Mouse (Mus musculus) ES-E14 (cell line): ENCODE measurements around the gene Chtf18. TPM values are rescaled to one million over a fixed set of nuclear protein-coding genes. Genes with fewer than 3 reads are reported as not detected.

Experiments
- total RNA-seq: library from RNA; depleted of rRNA; stranded (reverse); fragments of 300-350 nt; gene quantifications from 2 replicates; pipeline ENCODE4 v1.2.3, GENCODE M21; 2012; rRNA removed

The Chtf18 gene
- total RNA-seq, 1 experiment = 102 TPM

Other genes with a start within 250 kb of the Chtf18 start
- gene Sstr5, start 230.1 kb downstream of the Chtf18 start, total RNA-seq = 0.95 and 1.3 TPM in 2 replicates
- 0.40 and 0.42 TPM in 2 replicates for gene Sox8, start 156.7 kb downstream of the Chtf18 start, total RNA-seq
- 16.6 and 33.6 TPM in 2 replicates for gene Lmf1, start 148.3 kb downstream of the Chtf18 start, total RNA-seq
- 9.9 and 14.5 TPM in 2 replicates for gene Gng13, start 10.2 kb downstream of the Chtf18 start, total RNA-seq
- gene Rpusd1, start 251 bp upstream of the Chtf18 start, total RNA-seq = 7.6 and 8.7 TPM in 2 replicates
- 0.27 and 0.58 TPM in 2 replicates for gene Mslnl, start 8.6 kb upstream of the Chtf18 start, total RNA-seq
- gene Msln, start 27.0 kb upstream of the Chtf18 start, total RNA-seq = 7.5 and 16.0 TPM in 2 replicates
- 27.0 and 32.7 TPM in 2 replicates for gene Narfl, start 46.4 kb upstream of the Chtf18 start, total RNA-seq
- gene Haghl, start 58.3 kb upstream of the Chtf18 start, total RNA-seq = 14.5 and 29.5 TPM in 2 replicates
- 0.22 and 0.26 TPM in 2 replicates for gene Ccdc78, start 59.2 kb upstream of the Chtf18 start, total RNA-seq
- gene Fam173a, start 65.5 kb upstream of the Chtf18 start, total RNA-seq = 32.8 and 60.6 TPM in 2 replicates
- gene AC134908.4, start 68.2 kb upstream of the Chtf18 start, total RNA-seq = not detected in 2 replicates
- gene Metrn, start 69.7 kb upstream of the Chtf18 start, total RNA-seq = 46.1 and 62.7 TPM in 2 replicates
- 1.7 TPM in 2 replicates for gene Fbxl16, start 81.7 kb upstream of the Chtf18 start, total RNA-seq
- 28.6 and 43.4 TPM in 2 replicates for gene Wdr24, start 96.2 kb upstream of the Chtf18 start, total RNA-seq
- 25.1 and 46.4 TPM in 2 replicates for gene Jmjd8, start 101.4 kb upstream of the Chtf18 start, total RNA-seq
- gene Stub1, start 106.0 kb upstream of the Chtf18 start, total RNA-seq = 161 and 176 TPM in 2 replicates
- gene Rhbdl1, start 109.9 kb upstream of the Chtf18 start, total RNA-seq = 1.1 and 2.6 TPM in 2 replicates
- 2.0 and 2.7 TPM in 2 replicates for gene Gm20683, start 114.3 kb upstream of the Chtf18 start, total RNA-seq
- gene Rhot2, start 117.4 kb upstream of the Chtf18 start, total RNA-seq = 36.8 and 52.6 TPM in 2 replicates
- gene Wdr90, start 134.1 kb upstream of the Chtf18 start, total RNA-seq = 24.7 and 50.5 TPM in 2 replicates
- 12.3 and 12.6 TPM in 2 replicates for gene Mcrip2, start 141.3 kb upstream of the Chtf18 start, total RNA-seq
- 26.5 and 26.6 TPM in 2 replicates for gene Mettl26, start 147.7 kb upstream of the Chtf18 start, total RNA-seq
- gene Wfikkn1, start 153.4 kb upstream of the Chtf18 start, total RNA-seq = 3.3 TPM in 2 replicates
- 14.6 and 15.7 TPM in 2 replicates for gene Rab40c, start 192.3 kb upstream of the Chtf18 start, total RNA-seq
- gene Pigq, start 217.5 kb upstream of the Chtf18 start, total RNA-seq = 44.4 and 56.9 TPM in 2 replicates
- 0.16 and 0.18 TPM in 2 replicates for gene Nhlrc4, start 217.5 kb upstream of the Chtf18 start, total RNA-seq
- gene A930017K11Rik, start 225.1 kb upstream of the Chtf18 start, total RNA-seq = not detected in 2 replicates